Mouse (Mus musculus) retina, adult 2 months (tissue): Measurements from ENCODE around the gene Ispd.

Experiments
- DNase-seq: peaks from one replicate; pipeline ENCODE4 v3.0.0-alpha.2; 2012; ENCODE audit warnings: low read depth, low spot score

Gene Ispd

DNA sequence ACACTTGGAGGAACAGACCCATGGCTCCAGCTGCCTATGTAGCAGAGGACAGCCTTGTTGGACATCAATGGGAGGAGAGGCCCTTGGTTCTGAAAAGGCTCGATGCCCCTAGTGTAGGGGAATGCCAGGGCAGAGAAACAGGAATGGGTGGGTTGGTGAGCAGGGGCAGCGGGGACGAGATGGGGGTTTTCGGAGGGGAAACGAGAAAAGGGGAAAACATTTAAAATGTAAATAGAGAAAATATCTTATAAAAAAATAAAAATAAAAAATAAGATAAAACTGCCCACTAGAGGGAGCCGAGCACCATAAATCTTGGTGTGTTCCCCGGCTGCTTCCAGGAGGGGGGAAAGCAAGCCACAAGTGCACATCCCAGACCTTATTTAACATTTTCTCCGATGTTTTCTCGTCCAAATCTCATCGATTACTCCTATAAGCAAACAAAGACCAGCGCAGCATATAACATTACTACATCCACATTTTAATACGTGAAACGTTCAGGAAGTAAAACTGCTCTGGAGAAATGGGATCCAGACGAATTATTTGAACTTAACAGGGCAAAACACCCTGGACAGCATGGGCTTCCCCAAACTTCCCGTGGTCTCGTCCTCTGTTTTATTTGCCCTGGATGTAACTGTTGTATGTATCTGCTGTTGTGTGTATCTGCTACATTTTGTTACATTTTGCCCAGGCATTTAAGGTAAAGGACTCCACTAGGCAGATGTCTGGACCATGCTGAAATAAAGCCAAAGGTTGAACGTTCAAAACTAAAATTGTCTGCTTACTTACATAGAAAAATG, 332.8 kb downstream of the Ispd start:
- DNase-seq = no peak

DNA sequence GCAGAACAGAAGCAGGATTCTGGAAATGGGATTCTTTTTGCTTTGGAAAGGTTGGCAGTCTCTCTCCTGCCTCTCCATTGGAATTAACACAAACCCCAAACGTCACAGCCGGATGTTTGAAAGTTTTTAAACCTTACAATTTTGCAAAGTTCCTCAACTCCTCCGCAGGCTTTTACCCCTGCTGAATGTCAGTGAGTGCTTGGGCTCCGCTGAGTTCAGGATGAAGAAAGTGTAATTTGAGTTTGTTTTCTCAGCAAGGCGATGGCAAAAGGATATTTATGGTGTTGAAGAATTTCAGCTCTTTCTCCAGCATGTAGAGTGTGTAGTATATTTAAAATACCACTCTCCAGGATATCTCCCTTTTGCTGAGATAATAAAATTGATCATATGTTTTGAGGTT, 336.3 kb downstream of the Ispd start:
- no peak for DNase-seq

DNA sequence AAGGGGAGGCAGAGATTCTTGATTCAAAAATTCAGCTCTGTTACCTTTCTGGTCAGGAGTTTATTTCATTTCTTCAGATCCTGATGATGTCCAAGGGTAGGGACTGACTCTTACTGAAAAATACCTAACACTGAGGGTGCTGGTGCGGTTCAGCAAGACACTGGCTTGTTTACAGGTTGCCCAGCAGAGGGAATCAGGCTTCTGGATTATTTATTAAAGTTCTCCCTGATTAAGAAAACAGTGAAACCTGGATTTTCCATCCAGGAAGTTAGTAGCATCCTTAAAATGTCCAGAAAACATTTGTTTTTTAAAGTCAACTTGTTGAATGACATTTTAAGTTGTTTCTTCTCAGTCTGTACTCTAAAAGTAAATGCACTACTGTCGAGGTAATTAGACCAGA, 337.2 kb downstream of the Ispd start:
- no peak for DNase-seq

DNA sequence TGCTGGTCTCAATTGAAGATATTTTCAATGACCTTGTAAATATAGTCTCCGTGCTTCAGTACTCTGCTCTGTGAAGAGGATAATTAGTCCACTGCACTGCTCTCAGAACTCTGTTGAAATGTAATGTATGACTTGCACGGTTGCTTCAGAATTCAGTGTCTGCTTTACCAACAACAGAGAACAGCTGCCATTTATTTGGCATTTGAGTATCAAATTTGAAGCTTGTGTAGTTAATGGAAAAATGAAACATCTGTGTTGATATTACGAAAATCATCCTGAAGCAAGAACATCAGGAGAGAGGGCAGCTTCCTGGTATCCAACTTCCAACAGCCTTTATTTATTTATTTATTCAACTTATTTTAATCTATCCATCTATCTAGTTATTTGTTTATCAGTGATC, 337.8 kb downstream of the Ispd start:
- DNase-seq = no peak

DNA sequence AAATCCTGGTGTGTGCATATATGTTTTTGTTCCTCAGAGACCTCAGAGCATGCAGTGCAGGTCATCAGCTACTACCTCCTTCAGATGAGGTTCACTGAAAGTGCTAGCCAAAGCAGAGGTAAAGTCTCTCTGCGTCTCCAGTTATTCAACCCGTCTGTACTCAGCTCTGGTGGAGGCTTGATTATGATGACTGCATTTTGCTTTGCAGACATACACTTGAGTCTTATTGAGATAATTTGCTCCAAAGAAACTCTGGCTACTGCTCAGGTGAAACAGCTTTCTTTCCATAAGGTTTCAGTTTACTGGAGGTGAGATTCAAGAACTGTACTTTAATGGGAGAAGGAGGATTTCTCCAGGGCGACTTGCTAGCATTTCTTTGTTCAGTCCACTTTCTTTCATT, 339.5 kb downstream of the Ispd start:
- no peak for DNase-seq

DNA sequence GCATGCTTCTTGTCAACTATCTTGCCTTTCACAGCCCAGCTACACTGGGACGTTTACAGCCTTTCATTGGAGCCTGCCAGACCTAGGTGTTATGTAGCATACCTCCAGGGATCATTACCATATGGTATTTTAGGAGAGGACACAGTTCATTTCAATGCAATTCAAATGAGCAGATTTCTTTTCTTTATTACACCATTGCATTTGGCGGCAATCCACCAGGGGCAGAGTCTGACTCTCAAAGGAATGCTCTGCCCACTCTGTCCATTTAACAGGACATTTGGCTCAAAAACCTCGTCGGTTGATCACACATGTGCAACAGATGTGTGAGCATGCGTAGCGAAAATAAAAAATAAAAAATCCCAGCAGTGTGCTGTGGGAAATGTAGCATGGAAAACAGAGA, 340.0 kb downstream of the Ispd start:
- DNase-seq = no peak

GRCm38 (mm10) chr12:36722754-36723153, 341.5 kb downstream of the Ispd start:
- no peak for DNase-seq

DNA sequence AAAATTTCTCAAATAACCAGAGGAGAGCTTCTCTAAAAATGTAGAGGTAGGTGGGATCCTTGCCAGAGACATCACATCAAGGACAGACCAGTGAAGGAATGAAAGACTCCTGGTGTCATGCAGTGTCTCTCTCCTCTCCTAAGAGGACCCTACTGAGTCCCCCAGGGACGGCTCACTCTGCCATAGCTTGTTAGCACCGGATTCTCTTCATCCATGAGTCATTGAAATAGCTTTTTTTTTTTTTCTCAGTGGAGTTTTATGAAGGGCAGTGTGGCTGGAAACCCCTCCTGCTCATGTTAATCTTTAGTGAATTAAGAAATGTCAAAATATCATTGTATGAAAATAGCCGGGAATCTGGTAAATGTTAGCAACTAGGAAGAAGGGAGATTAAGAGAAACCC, 342.1 kb downstream of the Ispd start:
- no peak for DNase-seq

DNA sequence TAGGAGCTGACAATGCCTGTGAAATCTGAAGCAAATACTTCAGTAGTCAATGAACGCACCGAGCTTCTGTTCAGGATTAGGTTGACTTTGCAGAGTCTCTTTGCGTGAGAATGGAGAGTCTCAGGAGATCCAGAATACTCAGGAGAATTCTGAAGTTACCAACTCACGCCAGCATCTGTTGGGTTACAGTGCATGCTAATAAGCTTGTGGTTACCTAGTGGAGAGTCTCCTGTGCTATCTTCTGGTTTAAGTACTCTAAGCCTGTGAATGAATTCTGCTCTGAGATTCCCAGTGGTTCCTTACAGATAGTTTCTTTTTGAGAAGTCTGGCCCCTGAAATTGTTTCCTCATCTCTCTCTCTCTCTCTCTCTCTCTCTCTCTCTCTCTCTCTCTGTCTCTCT, 343.0 kb downstream of the Ispd start:
- no peak for DNase-seq

GRCm38 (mm10) chr12:36725250-36725649, 344.0 kb downstream of the Ispd start:
- no peak for DNase-seq

GRCm38 (mm10) chr12:36726026-36726425, 344.8 kb downstream of the Ispd start:
- no peak for DNase-seq

GRCm38 (mm10) chr12:36733673-36734371, 352.6 kb downstream of the Ispd start:
- no peak for DNase-seq
